Mouse (Mus musculus): ENCODE measurements around the gene Hic2. TPM values are rescaled to one million over a fixed set of nuclear protein-coding genes. Genes with fewer than 3 reads are reported as not detected.

Hic2 gene
- total and polyA plus RNA-seq, 3 experiments, result 1.2 to 2.0 (median 1.5) TPM

- DNase-seq, result no peak
- Histone ChIP-seq H3K9ac (ENCODE audit: low read depth, low read length) (no peak overlapping the region), H3K4me1 (ENCODE audit: control insufficient read depth, insufficient read depth, low read length) (peaks cover 2% of the 10 kb centered on the region), H3K27ac (no peak overlapping the region), H3K79me2 (replicated peaks; ENCODE audit: control insufficient read depth, insufficient read depth, low read length) (no peaks in the 10 kb centered on the region), H3K4me3 (no peak overlapping the region), H3K27me3 (ENCODE audit: control insufficient read depth, insufficient read depth, low read length) (no peaks in the 10 kb centered on the region), H3K36me3 (ENCODE audit: control insufficient read depth, insufficient read depth, low read length) (no peaks in the 10 kb centered on the region)
- WGBS, result 56% methylated on average over 1 of the region's 1 CpGs
- intact Hi-C loops (cut with DNase I), result no loop called here
- TF ChIP-seq CTCF (IDR thresholded peaks at IDR 0.05), result no peak
- no peak for TF ChIP-seq POLR2A (IDR thresholded peaks at IDR 0.05; ENCODE audit: insufficient read depth, low read depth, low read length)
- no peak for TF ChIP-seq EP300 (IDR thresholded peaks at IDR 0.05; ENCODE audit: insufficient read depth, low read depth, low read length)
Measured at GRCm38 (mm10) chr16:17261341-17261740, 28.0 kb downstream of the Hic2 start.

- Histone ChIP-seq H3K27me3 (ENCODE audit: control insufficient read depth, insufficient read depth, low read length) (no peaks in the 10 kb centered on the region), H3K27ac (no peak overlapping the region), H3K4me3 (no peak overlapping the region), H3K4me1 (ENCODE audit: control insufficient read depth, insufficient read depth, low read length) (no peaks in the 10 kb centered on the region), H3K9ac (ENCODE audit: low read depth, low read length) (no peak overlapping the region), H3K36me3 (ENCODE audit: control insufficient read depth, insufficient read depth, low read length) (no peaks in the 10 kb centered on the region), H3K79me2 (replicated peaks; ENCODE audit: control insufficient read depth, insufficient read depth, low read length) (no peaks in the 10 kb centered on the region)
- WGBS, result 83% methylated on average over 3 of the region's 3 CpGs
- DNase-seq, result no peak
- no peak for TF ChIP-seq CTCF (IDR thresholded peaks at IDR 0.05)
- TF ChIP-seq POLR2A (IDR thresholded peaks at IDR 0.05; ENCODE audit: insufficient read depth, low read depth, low read length), result no peak
- no peak for TF ChIP-seq EP300 (IDR thresholded peaks at IDR 0.05; ENCODE audit: insufficient read depth, low read depth, low read length)
- intact Hi-C loops (cut with DNase I), result no loop called here
Measured at GRCm38 (mm10) chr16:17266113-17266512, 32.7 kb downstream of the Hic2 start.

- Histone ChIP-seq H3K79me2 (replicated peaks; ENCODE audit: control insufficient read depth, insufficient read depth, low read length) (no peaks in the 10 kb centered on the region), H3K4me1 (ENCODE audit: control insufficient read depth, insufficient read depth, low read length) (no peaks in the 10 kb centered on the region), H3K27me3 (ENCODE audit: control insufficient read depth, insufficient read depth, low read length) (no peaks in the 10 kb centered on the region), H3K36me3 (ENCODE audit: control insufficient read depth, insufficient read depth, low read length) (no peaks in the 10 kb centered on the region), H3K9ac (ENCODE audit: low read depth, low read length) (no peak overlapping the region), H3K27ac (no peak overlapping the region), H3K4me3 (no peak overlapping the region)
- no peak for TF ChIP-seq POLR2A (IDR thresholded peaks at IDR 0.05; ENCODE audit: insufficient read depth, low read depth, low read length)
- TF ChIP-seq CTCF (IDR thresholded peaks at IDR 0.05), result no peak
- no peak for TF ChIP-seq EP300 (IDR thresholded peaks at IDR 0.05; ENCODE audit: insufficient read depth, low read depth, low read length)
- no peak for DNase-seq
- 48% methylated on average over 5 of the region's 5 CpGs for WGBS
- intact Hi-C loops (cut with DNase I), result no loop called here
Measured at GRCm38 (mm10) chr16:17267937-17268336, 34.6 kb downstream of the Hic2 start.

GRCm38 (mm10) chr16:17269872-17270271, 36.5 kb downstream of the Hic2 start:
- no peak for DNase-seq
- TF ChIP-seq POLR2A (IDR thresholded peaks at IDR 0.05; ENCODE audit: insufficient read depth, low read depth, low read length) (no peak), CTCF (IDR thresholded peaks at IDR 0.05) (no peak), EP300 (IDR thresholded peaks at IDR 0.05; ENCODE audit: insufficient read depth, low read depth, low read length) (no peak)
- no peak overlapping the region for H3K27ac ChIP-seq
- no peak overlapping the region for H3K4me3 ChIP-seq
- H3K9ac ChIP-seq (ENCODE audit: low read depth, low read length), result no peak overlapping the region
- whole genome bisulfite sequencing, result 92% methylated on average over 5 of the region's 5 CpGs
- H3K36me3 ChIP-seq (ENCODE audit: control insufficient read depth, insufficient read depth, low read length), result no peaks in the 10 kb centered on the region
- intact Hi-C loops (cut with DNase I), result loop anchor here (1.0 to 10.0 kb wide), 2 partner anchors 60 to 375 kb away; partner anchors contain the start of gene Ppm1f
- no peaks in the 10 kb centered on the region for H3K27me3 ChIP-seq (ENCODE audit: control insufficient read depth, insufficient read depth, low read length)
- no peaks in the 10 kb centered on the region for H3K4me1 ChIP-seq (ENCODE audit: control insufficient read depth, insufficient read depth, low read length)
- no peaks in the 10 kb centered on the region for H3K79me2 ChIP-seq (replicated peaks; ENCODE audit: control insufficient read depth, insufficient read depth, low read length)

GRCm38 (mm10) chr16:17271124-17271523, 37.8 kb downstream of the Hic2 start:
- Histone ChIP-seq H3K79me2 (replicated peaks; ENCODE audit: control insufficient read depth, insufficient read depth, low read length) (no peaks in the 10 kb centered on the region), H3K36me3 (ENCODE audit: control insufficient read depth, insufficient read depth, low read length) (no peaks in the 10 kb centered on the region), H3K27ac (no peak overlapping the region), H3K9ac (ENCODE audit: low read depth, low read length) (no peak overlapping the region), H3K27me3 (ENCODE audit: control insufficient read depth, insufficient read depth, low read length) (no peaks in the 10 kb centered on the region), H3K4me1 (ENCODE audit: control insufficient read depth, insufficient read depth, low read length) (no peaks in the 10 kb centered on the region), H3K4me3 (no peak overlapping the region)
- intact Hi-C loops (cut with DNase I), result loop anchor here (10.0 kb wide), 1 partner anchor 376 kb away; the partner anchor contains the start of gene Ppm1f
- no peak for TF ChIP-seq EP300 (IDR thresholded peaks at IDR 0.05; ENCODE audit: insufficient read depth, low read depth, low read length)
- TF ChIP-seq CTCF (IDR thresholded peaks at IDR 0.05), result peak; percentile 77
- WGBS, result 62% methylated on average over 4 of the region's 4 CpGs
- peak; percentile 40 to 63 for DNase-seq

- no peak for TF ChIP-seq POLR2A (IDR thresholded peaks at IDR 0.05; ENCODE audit: insufficient read depth, low read depth, low read length)
- no peak for TF ChIP-seq EP300 (IDR thresholded peaks at IDR 0.05; ENCODE audit: insufficient read depth, low read depth, low read length)
- TF ChIP-seq CTCF (IDR thresholded peaks at IDR 0.05), result no peak
- H3K27ac ChIP-seq, result no peak overlapping the region
- H3K27me3 ChIP-seq (ENCODE audit: control insufficient read depth, insufficient read depth, low read length), result no peaks in the 10 kb centered on the region
- peaks cover 1% of the 10 kb centered on the region; the same call in 1 of the 2 replicates for H3K4me1 ChIP-seq (ENCODE audit: control insufficient read depth, insufficient read depth, low read length)
- WGBS, result 72% methylated on average over 6 of the region's 6 CpGs
- intact Hi-C loops (cut with DNase I), result loop anchor here (10.0 kb wide), 1 partner anchor 377 kb away; the partner anchor contains the start of gene Ppm1f
- no peak overlapping the region for H3K4me3 ChIP-seq
- no peaks in the 10 kb centered on the region for H3K79me2 ChIP-seq (replicated peaks; ENCODE audit: control insufficient read depth, insufficient read depth, low read length)
- no peak overlapping the region for H3K9ac ChIP-seq (ENCODE audit: low read depth, low read length)
- H3K36me3 ChIP-seq (ENCODE audit: control insufficient read depth, insufficient read depth, low read length), result no peaks in the 10 kb centered on the region
- DNase-seq, result no peak
Measured at GRCm38 (mm10) chr16:17271856-17272255, 38.5 kb downstream of the Hic2 start.
